ENCODE assay signal across 8 mouse cellular contexts in the genomic region with DNA sequence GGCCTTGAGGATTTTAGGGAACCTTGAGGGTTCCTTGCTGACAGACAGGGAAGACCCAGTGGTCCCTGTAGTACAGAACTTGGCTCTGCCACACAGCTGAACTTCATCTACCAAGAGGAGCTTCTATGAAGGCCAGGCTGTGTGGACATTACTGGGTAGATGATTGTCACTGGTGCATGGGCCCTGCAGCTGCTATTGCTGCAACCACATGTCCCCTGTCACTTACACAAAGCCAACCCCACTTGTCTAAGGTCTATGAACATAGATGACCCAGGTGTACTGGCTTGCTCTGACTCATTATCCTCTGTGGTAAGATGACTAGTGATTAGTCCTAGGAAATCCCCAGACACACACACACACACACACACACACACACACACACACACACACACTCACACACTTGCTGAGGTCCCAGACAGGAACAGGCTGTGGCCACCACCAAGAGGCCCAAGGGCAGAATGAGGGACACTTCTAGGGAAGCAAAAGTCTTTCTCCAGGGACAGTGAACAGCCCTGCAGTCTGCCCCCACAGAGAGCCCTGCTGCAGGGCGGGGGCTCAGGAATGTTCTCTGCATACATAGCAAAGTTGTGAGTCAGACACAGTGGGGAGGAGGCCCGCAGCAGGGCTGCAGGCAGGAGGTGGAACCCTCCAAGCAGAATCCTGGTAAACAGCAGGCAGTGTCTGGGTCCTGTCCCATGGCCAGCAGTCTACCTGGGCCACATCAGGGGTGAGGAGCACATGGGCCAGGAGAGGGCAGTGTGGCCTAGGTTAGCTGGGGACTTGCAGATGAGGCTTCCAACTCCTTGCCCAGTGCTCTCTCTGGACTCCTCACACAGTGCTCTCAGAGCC. TPM values are rescaled to one million over a fixed set of nuclear protein-coding genes. Genes with fewer than 3 reads are reported as not detected.
DNase-seq lines count a peak whose midpoint lies in the region; ATAC-seq lines count a peak whose summit lies in the region.

No protein-coding gene starts in this region.

- H3K9ac ChIP-seq in heart, embryonic 13.5 days, result peak overlapping the region; percentile 58

- H3K27ac ChIP-seq in heart, embryonic 13.5 days (replicated peaks), result peak overlapping the region; percentile 92

- H3K4me1 ChIP-seq in heart, embryonic 13.5 days, result peaks cover 35% of the 10 kb centered on the region

- 0 out of 2 replicates have a peak overlapping the region, but pooled peaks have one; percentile 12 for H3K4me2 ChIP-seq in heart, embryonic 13.5 days

- no peaks in the 10 kb centered on the region for H3K27me3 ChIP-seq in heart, embryonic 13.5 days (replicated peaks)

- no peak for DNase-seq in cerebellum, postnatal 10 days
- DNase-seq in cerebellum, postnatal 36 days, result peak; percentile 44 to 56
- DNase-seq in kidney, postnatal 36 days, result peak; percentile 75 to 80
- DNase-seq in lung, postnatal 36 days, result peak; percentile 80
- no peak for DNase-seq in spleen, adult 12 weeks (ENCODE audit: low spot score)

- peak; percentile 36; the same call in 1 of the 2 replicates for ATAC-seq in cerebellum, adult (ENCODE audit: insufficient number of reproducible peaks, low FRiP score, low TSS enrichment)
- peak; percentile 47 for ATAC-seq in CD4-positive, CD25-positive, alpha-beta regulatory T cell, adult 4 months
- peak; percentile 62 for ATAC-seq in heart, embryonic 13.5 days (ENCODE audit: extremely low read depth, insufficient number of reproducible peaks, low FRiP score, low TSS enrichment)

- H3K9me3 ChIP-seq in heart, embryonic 13.5 days, result no peaks in the 10 kb centered on the region

- no peak overlapping the region for H3K4me3 ChIP-seq in heart, embryonic 13.5 days

- WGBS in heart, embryonic 13.5 days, result 13% methylated on average over 2 of the region's 2 CpGs

- no peaks in the 10 kb centered on the region for H3K36me3 ChIP-seq in heart, embryonic 13.5 days

RNA-seq across cellular contexts. Expression of gene 1810010D01Rik, which starts 14.1 kb away (rescaled TPM):
- polyA plus RNA-seq in CD4-positive, CD25-positive, alpha-beta regulatory T cell, adult 4 months (2017; shearing (Covaris generic)), result not detected
- 0.16 and 0.29 TPM in 2 replicates for polyA plus RNA-seq in heart, embryonic 13.5 days (2015; fragmentation: Nextera tagmentation; extraction: Ambion mirVana)

Comparison
In these comparisons a context has a peak if more than half of its experiments do, and no peak if none do; other contexts are left out.
1. DNase-seq: peak in cerebellum, postnatal 36 days (2 of 2), kidney, postnatal 36 days (2 of 2) and lung, postnatal 36 days (single experiment); none in cerebellum, postnatal 10 days (0 of 2) and spleen, adult 12 weeks (single experiment).
2. Peak in every context shown above with its lines, with median percentiles within 50 percentile points of each other: ATAC-seq.